Mouse (Mus musculus) heart, adult 11 months (tissue): ENCODE results near the gene Mrpl58.

ENCODE experiments used
- DNase-seq: peaks from one replicate; pipeline ENCODE4 v3.0.0; 2022

The Mrpl58 gene

DNA sequence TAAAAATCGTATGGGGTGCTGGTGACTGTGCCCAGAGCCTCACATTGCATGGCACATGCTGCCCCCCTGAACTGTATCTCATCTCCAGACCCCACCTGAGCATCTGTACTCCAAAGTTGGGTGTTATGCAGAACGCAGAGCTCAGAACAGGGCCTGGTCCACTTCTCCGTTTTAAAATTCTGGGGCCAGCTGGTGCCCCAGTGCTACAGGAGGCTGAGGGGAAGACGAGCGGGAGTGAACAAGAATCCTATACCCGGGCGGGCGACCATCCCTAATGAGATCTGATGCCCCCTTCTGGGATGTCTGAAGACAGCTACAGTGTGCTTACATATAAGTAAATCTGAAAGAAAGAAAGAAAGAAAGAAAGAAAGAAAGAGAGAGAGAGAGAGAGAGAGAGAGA, 57.4 kb downstream of the Mrpl58 start:
- peak; percentile 81 for DNase-seq

DNA sequence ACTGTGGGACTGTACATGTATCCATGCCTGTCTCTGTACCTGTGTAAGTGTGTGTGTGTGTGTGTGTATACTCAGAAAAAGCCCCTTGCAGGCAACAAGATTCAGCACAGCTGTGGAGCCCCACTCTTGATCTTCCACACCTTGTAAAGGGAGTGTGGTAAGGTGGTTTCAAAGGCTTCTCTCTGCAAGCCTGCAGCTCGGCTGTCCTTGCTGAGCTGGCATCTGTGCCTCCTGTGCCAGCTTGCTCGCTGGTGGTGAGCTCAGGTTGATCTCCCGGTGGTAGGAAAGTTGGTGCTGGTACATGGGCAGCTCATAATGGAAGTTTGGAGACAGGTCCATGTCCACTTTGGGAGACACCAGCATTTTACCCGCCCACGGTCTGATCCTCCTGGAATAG, 58.3 kb downstream of the Mrpl58 start:
- DNase-seq = no peak
